Mouse (Mus musculus) limb, embryonic 10.5 days (tissue): Measurements from ENCODE around the gene Ppp2r2c. TPM values are rescaled to one million over a fixed set of nuclear protein-coding genes. Genes with fewer than 3 reads are reported as not detected.

ENCODE experiments used
- DNase-seq: peaks from one replicate; pipeline ENCODE4 v3.0.0-alpha.2; 2017; ENCODE audit warnings: low spot score
- H3K27ac ChIP-seq: fragments of 300-500 bp; sonication (generic); 2 replicates; pipeline ENCODE4 v1.5.1; 2016; ENCODE audit warnings: mild to moderate bottlenecking
- H3K27me3 ChIP-seq: fragments of 300-500 bp; sonication (generic); 2 replicates; pipeline ENCODE4 v1.6.1; 2016; ENCODE audit warnings: low read depth, mild to moderate bottlenecking; ENCODE audit not compliant: poor library complexity, severe bottlenecking
- H3K36me3 ChIP-seq: fragments of 300-500 bp; sonication (generic); 2 replicates; pipeline ENCODE4 v1.6.1; 2016; ENCODE audit warnings: mild to moderate bottlenecking, moderate library complexity
- H3K4me1 ChIP-seq: fragments of 300-500 bp; sonication (generic); 2 replicates; pipeline ENCODE4 v1.6.1; 2016
- H3K4me3 ChIP-seq: fragments of 300-500 bp; sonication (generic); 2 replicates; pipeline ENCODE4 v1.5.1; 2016; ENCODE audit warnings: mild to moderate bottlenecking, moderate library complexity
- H3K9me3 ChIP-seq: fragments of 300-500 bp; sonication (generic); replicated peaks from 2 replicates; pipeline ENCODE4 v1.6.1; 2016; ENCODE audit warnings: mild to moderate bottlenecking
- WGBS: fragments of 180-500 bp; shearing (Covaris S2); methylation state at CpG from one replicate; pipeline ENCODE4 v1.1.7; 2016; 5-methylcytosine and 5-hydroxymethylcytosine counted together
- polyA plus RNA-seq: library from polyadenylated mRNA; unstranded; fragments of >200 nt; fragmentation: Nextera tagmentation; extraction: Ambion mirVana; gene quantifications from 2 replicates; pipeline ENCODE4 v1.2.1, GENCODE M21; 2016

Gene Ppp2r2c
- polyA plus RNA-seq, 1 experiment from 2014 or later: 0.23 TPM

- no peak for DNase-seq
- Histone ChIP-seq H3K36me3 (no peaks in the 10 kb centered on the region), H3K4me3 (no peak overlapping the region), H3K27ac (no peak overlapping the region), H3K27me3 (peaks cover 75% of the 10 kb centered on the region), H3K9me3 (no peaks in the 10 kb centered on the region), H3K4me1 (peaks cover 3% of the 10 kb centered on the region; the same call in 1 of the 2 replicates)
- 75% methylated on average over 2 of the region's 2 CpGs for WGBS
These were observed 9.3 kb downstream of the Ppp2r2c start for GRCm38 (mm10) chr5:36877641-36878040.

GRCm38 (mm10) chr5:36878801-36879200 is 10.5 kb downstream of the Ppp2r2c start:
- DNase-seq: no peak
- Histone ChIP-seq H3K36me3 (no peaks in the 10 kb centered on the region), H3K27me3 (peaks cover 64% of the 10 kb centered on the region), H3K9me3 (no peaks in the 10 kb centered on the region), H3K4me1 (peaks cover 13% of the 10 kb centered on the region), H3K27ac (no peak overlapping the region), H3K4me3 (no peak overlapping the region)
- WGBS: 88% methylated on average over 4 of the region's 4 CpGs

GRCm38 (mm10) chr5:36880622-36881021 is 12.3 kb downstream of the Ppp2r2c start:
- Histone ChIP-seq H3K36me3 (no peaks in the 10 kb centered on the region), H3K4me3 (no peak overlapping the region), H3K4me1 (peaks cover 13% of the 10 kb centered on the region), H3K27ac (no peak overlapping the region), H3K9me3 (no peaks in the 10 kb centered on the region), H3K27me3 (peaks cover 60% of the 10 kb centered on the region)
- no peak for DNase-seq
- 96% methylated on average over 5 of the region's 5 CpGs for WGBS

- H3K27ac ChIP-seq: no peak overlapping the region
These were observed 15.2 kb downstream of the Ppp2r2c start for GRCm38 (mm10) chr5:36883516-36883915.

GRCm38 (mm10) chr5:36885067-36885466 is 16.8 kb downstream of the Ppp2r2c start:
- 79% methylated on average over 1 of the region's 1 CpGs for whole genome bisulfite sequencing
- Histone ChIP-seq H3K9me3 (no peaks in the 10 kb centered on the region), H3K36me3 (no peaks in the 10 kb centered on the region), H3K27me3 (peaks cover 61% of the 10 kb centered on the region), H3K4me1 (peaks cover 29% of the 10 kb centered on the region), H3K4me3 (no peak overlapping the region), H3K27ac (no peak overlapping the region)
- no peak for DNase-seq

More at GRCm38 (mm10) chr5:36883516-36883915, 15.2 kb downstream of the Ppp2r2c start:
- Histone ChIP-seq H3K9me3 (no peaks in the 10 kb centered on the region), H3K4me1 (peaks cover 29% of the 10 kb centered on the region), H3K4me3 (no peak overlapping the region), H3K27me3 (peaks cover 62% of the 10 kb centered on the region), H3K36me3 (no peaks in the 10 kb centered on the region)
- 65% methylated on average over 12 of the region's 12 CpGs for WGBS
- no peak for DNase-seq

GRCm38 (mm10) chr5:36885595-36885994 is 17.3 kb downstream of the Ppp2r2c start:
- Histone ChIP-seq H3K36me3 (no peaks in the 10 kb centered on the region), H3K4me1 (peaks cover 29% of the 10 kb centered on the region), H3K27me3 (peaks cover 59% of the 10 kb centered on the region), H3K4me3 (no peak overlapping the region), H3K27ac (no peak overlapping the region), H3K9me3 (no peaks in the 10 kb centered on the region)
- DNase-seq: no peak
- 81% methylated on average over 5 of the region's 5 CpGs for WGBS

- no peak overlapping the region for H3K4me3 ChIP-seq
- peaks cover 56% of the 10 kb centered on the region for H3K27me3 ChIP-seq
- 56% methylated on average over 2 of the region's 2 CpGs for WGBS
- H3K4me1 ChIP-seq: peaks cover 29% of the 10 kb centered on the region
- no peak for DNase-seq
- H3K27ac ChIP-seq: no peak overlapping the region
- no peaks in the 10 kb centered on the region for H3K36me3 ChIP-seq
- no peaks in the 10 kb centered on the region for H3K9me3 ChIP-seq
These were observed 18.0 kb downstream of the Ppp2r2c start for GRCm38 (mm10) chr5:36886298-36886697.

GRCm38 (mm10) chr5:36886852-36887283 is 18.6 kb downstream of the Ppp2r2c start:
- peaks cover 56% of the 10 kb centered on the region for H3K27me3 ChIP-seq
- no peaks in the 10 kb centered on the region for H3K9me3 ChIP-seq
- peaks cover 29% of the 10 kb centered on the region for H3K4me1 ChIP-seq
- H3K4me3 ChIP-seq: no peak overlapping the region
- no peak for DNase-seq
- no peak overlapping the region for H3K27ac ChIP-seq
- 73% methylated on average over 7 of the region's 7 CpGs for WGBS
- no peaks in the 10 kb centered on the region for H3K36me3 ChIP-seq

- no peaks in the 10 kb centered on the region for H3K36me3 ChIP-seq
- H3K27ac ChIP-seq: no peak overlapping the region
- H3K4me1 ChIP-seq: peaks cover 28% of the 10 kb centered on the region
- H3K9me3 ChIP-seq: no peaks in the 10 kb centered on the region
- H3K4me3 ChIP-seq: no peak overlapping the region
- WGBS: 32% methylated on average over 9 of the region's 9 CpGs
- peaks cover 50% of the 10 kb centered on the region for H3K27me3 ChIP-seq
- DNase-seq: no peak
These were observed 19.1 kb downstream of the Ppp2r2c start for GRCm38 (mm10) chr5:36887299-36887988.

- Histone ChIP-seq H3K27me3 (peaks cover 54% of the 10 kb centered on the region), H3K4me1 (peaks cover 18% of the 10 kb centered on the region), H3K36me3 (no peaks in the 10 kb centered on the region), H3K4me3 (no peak overlapping the region), H3K9me3 (no peaks in the 10 kb centered on the region), H3K27ac (no peak overlapping the region)
- 91% methylated on average over 8 of the region's 8 CpGs for WGBS
- no peak for DNase-seq
These were observed 20.2 kb downstream of the Ppp2r2c start for GRCm38 (mm10) chr5:36888501-36888900.

GRCm38 (mm10) chr5:36888911-36889310 is 20.6 kb downstream of the Ppp2r2c start:
- H3K4me1 ChIP-seq: peaks cover 16% of the 10 kb centered on the region
- H3K9me3 ChIP-seq: no peaks in the 10 kb centered on the region
- H3K27ac ChIP-seq: no peak overlapping the region
- no peak overlapping the region for H3K4me3 ChIP-seq
- peaks cover 58% of the 10 kb centered on the region for H3K27me3 ChIP-seq
- no peak for DNase-seq
- no peaks in the 10 kb centered on the region for H3K36me3 ChIP-seq
- 89% methylated on average over 11 of the region's 11 CpGs for WGBS

- no peaks in the 10 kb centered on the region for H3K9me3 ChIP-seq
- H3K27ac ChIP-seq: no peak overlapping the region
- DNase-seq: no peak
- H3K36me3 ChIP-seq: no peaks in the 10 kb centered on the region
- WGBS: 85% methylated on average over 2 of the region's 2 CpGs
- H3K4me1 ChIP-seq: peaks cover 16% of the 10 kb centered on the region
- peaks cover 58% of the 10 kb centered on the region for H3K27me3 ChIP-seq
- no peak overlapping the region for H3K4me3 ChIP-seq
These were observed 21.1 kb downstream of the Ppp2r2c start for GRCm38 (mm10) chr5:36889380-36889886.

GRCm38 (mm10) chr5:36890794-36891193 is 22.5 kb downstream of the Ppp2r2c start:
- DNase-seq: no peak
- Histone ChIP-seq H3K4me3 (no peak overlapping the region), H3K36me3 (no peaks in the 10 kb centered on the region), H3K27me3 (peaks cover 44% of the 10 kb centered on the region; the same call in 1 of the 2 replicates), H3K27ac (no peak overlapping the region), H3K9me3 (no peaks in the 10 kb centered on the region), H3K4me1 (peaks cover 16% of the 10 kb centered on the region)
- WGBS: 48% methylated on average over 9 of the region's 9 CpGs
